Mouse (Mus musculus) WW6 (cell line): ENCODE results near the gene Ramp1.
A peak's percentile ranks its signal among the peaks of the same experiment; 100 is the strongest.

Source experiments
- DNase-seq: peaks from one replicate; pipeline ENCODE4 v3.0.0-alpha.2; 2013; ENCODE audit warnings: low read depth, low spot score

Gene Ramp1

DNA sequence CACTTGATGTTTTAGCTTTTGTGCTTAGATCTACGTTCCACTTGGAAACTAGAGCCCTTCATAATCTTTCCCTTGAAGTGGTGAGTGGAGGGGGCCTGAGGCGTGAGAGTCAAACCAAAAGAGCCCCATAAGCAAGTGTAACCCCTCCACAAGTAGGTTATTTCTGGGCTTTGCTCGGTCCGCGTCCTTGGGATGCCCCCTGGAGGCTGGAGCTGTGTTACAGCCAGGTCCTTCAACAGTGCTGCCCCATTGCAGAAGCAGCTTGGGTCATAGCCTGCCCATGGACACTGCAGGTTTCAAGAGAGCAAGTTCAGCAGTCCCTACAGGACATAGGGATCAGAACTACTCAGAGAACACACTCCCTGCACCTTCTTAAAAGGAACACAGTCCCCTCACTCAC is 59.5 kb downstream of the Ramp1 start:
- no peak for DNase-seq

DNA sequence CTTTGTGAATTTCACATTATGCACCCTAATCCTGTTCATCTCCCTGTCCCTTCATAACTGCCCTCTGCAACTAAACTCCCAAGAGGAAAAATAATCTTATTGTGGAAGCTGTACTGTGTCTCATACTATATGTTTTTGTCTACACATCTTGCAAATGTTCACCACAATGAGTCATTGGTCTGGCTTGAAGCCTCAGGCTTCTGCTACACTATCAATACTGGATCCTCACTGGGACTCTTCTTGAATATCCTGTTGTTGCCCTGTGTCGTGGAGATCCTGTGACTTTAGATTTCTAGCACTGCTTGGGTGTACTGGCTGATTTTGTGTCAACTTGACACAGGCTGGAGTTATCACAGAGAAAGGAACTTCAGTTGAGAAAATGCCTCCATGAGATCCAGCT is 60.2 kb downstream of the Ramp1 start:
- no peak for DNase-seq

DNA sequence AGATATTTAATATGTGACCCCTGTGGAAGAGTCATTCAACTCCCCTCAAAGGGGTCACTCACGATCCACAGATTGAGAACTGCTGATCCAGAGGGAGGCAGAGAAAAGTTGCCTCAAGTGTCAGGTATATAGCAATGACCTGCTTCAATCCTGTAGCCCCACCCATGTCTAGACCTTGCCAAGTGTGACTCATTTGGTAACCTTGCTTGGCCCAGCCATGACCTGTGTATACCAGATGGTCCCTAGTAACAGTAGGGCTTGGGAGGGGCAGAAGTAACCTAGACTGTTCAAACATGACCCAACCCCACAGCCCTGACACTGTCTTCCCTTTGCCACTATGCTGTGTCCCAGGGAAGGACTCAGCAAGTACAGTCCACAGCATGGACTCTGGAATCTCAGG is 61.1 kb downstream of the Ramp1 start:
- no peak for DNase-seq

DNA sequence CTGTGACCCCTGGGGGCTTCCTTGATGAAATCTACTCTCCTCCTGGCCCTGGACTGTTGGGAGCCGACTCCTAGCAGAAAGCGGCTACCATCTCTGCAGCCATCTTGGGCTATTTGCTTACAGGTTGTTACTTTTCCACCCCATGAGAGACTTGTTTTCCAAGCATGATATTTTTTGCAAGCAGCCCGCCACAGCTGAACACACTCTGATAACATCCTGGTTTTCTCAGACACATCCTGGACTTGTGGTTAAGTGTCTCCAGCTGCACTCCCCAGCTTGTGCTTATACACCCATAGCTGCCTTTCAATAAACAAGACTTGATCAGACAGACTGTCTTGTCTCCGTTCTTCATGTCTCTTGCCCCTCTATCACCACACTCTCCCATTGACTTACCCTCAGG is 61.6 kb downstream of the Ramp1 start:
- no peak for DNase-seq

DNA sequence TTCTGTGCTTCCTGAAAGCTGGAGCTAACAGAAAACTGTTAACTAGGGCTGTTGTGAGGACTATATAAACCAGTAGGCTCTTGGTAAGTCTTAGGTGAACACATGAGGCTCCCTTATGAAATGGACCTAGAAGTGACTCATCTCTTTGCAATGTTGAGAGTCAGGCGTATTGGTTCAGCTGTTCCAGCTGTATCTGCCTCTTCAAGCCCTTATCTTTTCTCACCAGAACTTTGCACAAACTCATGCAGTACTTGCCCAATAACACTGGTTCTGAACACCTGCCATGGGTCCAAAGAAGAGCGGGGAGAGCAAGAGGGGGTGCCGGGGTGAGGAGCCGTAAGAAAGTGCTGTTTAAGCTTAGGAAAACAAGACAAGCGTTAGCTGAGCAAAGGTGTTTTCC is 68.6 kb downstream of the Ramp1 start:
- DNase-seq: no peak

DNA sequence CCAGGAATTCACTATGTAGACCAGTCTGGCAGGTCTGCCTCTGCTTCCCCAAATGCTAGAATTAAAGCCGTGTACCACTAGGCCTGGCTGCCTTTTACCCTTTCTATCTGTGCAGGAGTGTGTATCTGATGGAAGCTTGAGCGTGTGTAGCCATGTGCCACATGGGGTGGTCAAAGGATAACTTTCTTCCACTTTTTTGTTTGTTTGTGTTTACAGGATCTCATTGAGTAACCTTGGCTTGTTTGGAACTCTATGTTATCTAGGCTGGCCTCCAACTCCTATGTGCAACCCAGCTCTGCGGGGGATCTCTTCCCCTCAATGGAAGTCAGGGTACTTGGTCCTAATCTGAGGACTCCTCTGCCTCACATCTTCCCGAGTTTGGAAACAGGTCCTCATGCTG is 69.3 kb downstream of the Ramp1 start:
- no peak for DNase-seq

DNA sequence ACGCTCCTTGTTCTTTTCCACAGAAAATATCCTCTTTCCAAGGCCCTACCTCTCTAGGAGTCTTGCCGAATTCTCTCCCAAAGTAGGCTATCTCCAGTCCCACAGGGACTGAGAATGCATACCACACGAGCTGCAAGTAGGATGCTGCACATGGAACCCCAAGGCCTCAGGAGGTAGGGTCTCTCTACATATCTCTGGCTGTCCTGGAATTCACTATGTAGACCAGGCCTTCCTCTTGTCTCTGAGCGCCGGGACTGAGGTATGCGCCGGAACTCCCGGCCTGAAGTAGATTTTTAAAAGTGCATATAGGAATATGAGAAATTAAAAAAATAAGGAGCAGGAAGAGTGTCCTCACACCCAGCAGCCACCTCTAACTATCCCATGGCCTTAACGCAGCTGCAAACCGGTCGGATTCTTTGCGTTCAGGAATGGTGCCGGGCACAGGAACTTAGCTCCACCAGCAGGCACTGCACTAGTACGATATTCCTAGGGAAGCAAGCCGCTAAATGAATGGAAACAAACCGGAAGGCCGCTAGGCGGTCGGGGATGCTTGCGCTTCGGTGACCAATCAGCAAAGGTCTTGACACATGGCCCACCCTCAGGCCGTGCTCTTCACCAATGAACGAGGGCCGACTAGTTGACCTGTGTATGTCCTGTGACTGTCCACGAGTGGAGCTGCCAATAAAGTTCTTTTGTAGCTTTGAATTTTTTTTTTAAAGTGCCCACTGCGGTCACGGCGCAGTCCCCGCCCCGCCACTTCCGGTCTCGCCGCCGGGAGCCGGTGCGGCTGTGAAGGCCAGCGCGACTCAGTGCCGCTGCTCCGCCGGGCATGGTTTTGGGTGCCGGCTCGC is 70.2 kb downstream of the Ramp1 start, which contains the start of gene Ube2f:
Gene Ube2f, plus strand, starts transcription at position 741 of the 851 bp plus-strand sequence.
- DNase-seq: peak; percentile 86

DNA sequence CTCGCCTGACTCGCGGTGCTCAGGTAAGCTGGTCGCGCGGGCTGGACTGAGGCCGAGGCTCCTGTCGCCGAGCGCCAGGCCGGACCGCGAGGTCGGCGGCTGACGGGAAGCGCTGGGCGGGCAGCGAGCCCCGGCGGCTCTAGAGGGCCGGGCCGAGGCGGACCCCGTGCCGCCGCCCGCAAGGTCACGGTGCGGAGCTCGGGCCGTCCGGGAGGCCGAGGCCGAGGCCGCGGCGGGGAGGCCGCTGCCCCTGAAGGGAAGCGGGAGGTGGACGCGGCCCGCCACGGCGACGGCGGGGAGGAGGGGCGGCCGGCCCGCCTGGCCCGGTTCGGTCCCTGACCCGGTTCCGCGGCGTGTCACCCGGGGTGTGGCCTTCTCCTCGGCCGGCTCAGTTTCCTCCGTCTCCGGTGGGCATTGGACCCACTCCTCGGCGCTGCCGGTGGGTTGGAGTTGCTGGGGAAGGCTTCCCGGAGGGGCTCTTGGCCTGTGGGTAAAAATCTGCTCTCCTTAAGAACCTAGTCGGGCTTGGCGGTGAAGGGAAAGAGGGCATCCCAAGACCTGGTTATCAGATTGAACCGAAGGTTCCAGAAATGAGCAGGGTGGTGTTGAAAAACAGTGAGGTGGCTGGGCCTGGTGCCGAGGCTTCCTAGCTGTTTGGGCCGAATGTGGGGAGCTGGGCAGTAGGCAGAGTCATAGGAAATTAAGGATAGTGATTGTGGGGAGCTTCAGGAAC is 71.0 kb downstream of the Ramp1 start:
- no peak for DNase-seq

DNA sequence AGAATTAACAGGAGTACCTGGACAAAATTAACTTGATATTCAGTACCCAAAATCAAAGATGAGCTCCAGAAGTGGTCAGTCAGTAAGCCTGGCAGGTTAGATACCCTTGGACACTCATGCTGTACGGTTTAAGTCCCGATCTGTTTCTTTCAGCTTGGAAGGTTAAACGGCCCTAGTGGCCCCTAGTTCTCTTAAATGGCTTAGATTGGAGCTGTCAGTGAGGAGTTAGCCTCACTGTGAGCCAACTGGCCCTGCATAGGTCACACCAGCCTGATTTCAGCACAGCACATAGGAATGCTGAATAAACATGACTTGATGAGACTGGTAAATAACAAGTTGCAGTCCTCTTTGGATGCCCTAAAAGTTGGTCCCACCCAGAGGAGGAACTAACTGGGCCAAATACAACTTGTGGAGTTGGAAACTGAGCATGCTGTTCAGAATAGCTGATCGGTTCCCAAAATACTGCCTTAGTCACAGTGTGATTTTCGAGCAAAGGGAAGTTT is 71.6 kb downstream of the Ramp1 start:
- DNase-seq: no peak

DNA sequence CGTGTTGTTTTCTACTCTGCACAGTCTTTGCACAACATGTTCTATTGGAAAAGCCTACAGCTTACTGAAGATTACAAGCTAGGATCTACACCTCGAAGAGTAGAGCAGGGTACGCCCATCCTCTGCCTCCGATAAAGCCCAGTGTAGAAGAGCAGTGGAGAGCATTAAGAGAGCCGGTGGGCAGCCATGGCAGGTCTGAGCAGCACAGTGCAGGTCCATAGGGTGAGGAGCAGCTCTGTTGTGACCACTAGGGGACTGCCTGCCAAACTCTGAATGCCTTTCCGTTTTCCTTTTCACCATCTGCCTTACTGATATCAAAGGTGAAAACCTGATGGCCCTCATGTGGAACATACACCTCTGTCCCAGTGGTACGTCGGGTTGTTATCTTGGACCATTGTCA is 72.3 kb downstream of the Ramp1 start:
- no peak for DNase-seq

DNA sequence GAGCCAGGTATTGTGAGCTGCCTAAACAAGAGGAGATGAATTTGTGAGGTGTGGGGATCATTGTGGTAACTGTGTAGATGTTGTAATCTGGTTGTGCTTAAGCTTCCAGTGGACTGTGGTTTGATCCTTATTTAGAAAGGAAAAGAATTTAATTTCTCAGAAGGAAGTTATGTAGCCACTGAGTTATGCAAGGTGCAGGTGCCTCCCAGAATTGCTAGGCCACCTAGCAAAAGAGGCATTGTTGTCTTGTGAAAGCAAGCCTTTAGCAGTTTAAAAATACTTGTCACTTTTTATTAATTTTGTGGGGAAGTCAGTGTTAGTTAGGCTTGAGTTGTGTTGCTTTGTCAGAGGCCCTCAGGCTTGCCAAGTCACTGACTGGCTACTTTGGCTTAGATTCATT is 78.3 kb downstream of the Ramp1 start:
- DNase-seq: no peak

DNA sequence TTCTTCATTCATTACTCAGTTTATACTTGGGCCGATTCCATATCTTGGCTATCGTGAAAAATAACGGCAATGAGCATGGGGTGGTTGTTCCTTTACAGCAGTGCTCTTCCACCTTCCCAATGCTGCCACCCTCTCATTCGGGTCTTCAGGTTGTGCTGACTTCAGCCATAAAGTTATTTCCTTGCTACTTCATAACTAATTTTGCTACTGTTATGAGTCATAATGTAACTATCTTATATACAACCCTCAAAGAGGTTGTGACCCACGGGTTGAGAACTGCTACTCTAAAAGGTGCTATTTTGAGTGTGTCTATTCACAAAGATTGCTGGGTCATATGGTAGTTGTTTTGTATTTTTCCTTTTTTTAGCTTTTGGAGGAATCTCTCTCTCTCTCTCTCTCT is 80.2 kb downstream of the Ramp1 start:
- DNase-seq: no peak

DNA sequence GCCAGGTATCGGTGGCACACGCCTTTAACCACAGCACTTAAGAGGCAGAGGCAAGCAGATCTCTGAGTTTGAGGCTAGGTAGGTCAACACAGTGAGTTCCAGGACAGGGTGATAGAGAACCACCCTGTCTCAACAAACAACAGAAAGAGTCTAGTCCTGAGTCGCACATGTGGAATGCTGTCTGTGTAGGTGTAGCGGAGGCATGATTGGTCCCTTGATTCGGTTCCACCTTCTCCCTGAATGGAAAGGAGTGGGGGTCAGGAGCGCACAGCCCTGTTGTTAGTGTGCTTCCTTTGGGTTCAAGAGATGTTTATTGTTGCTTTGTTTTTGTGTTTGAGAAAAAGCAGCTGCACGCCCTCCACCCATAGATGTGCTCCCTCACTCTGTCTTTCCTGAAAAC is 82.9 kb downstream of the Ramp1 start:
- DNase-seq: no peak

DNA sequence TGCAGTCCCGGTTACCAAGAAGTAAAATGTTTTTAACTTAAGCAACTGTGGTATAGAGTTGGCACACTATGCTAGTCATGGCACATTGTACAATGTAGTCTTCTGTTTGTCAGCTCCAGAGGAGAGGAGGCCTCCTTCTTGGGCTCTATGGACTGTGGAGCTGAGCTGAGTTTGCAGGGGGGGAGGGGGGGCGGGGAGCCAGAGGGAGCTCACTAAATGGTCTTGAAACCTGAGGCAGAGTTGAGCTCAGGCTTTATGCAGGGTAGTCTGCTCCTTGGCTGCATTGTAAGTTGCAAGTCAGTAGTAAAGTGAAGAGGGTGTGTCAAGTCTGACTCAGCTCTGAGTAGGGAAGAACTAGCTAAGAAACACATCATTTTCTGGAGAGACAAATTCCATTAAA is 92.6 kb downstream of the Ramp1 start:
- no peak for DNase-seq
